Mouse (Mus musculus) hindbrain, embryonic 13.5 days (tissue): ENCODE measurements around the gene Trrap. TPM values are rescaled to one million over a fixed set of nuclear protein-coding genes. Genes with fewer than 3 reads are reported as not detected.
"Not testable (repeated sequence)": the region's sequence is repeated elsewhere in the genome, so short reads cannot be mapped to it uniquely, and the experiment has no call there.

ENCODE experiments used
- ATAC-seq: fragments of 200-750 bp; cut with Nextera tagmentation; 2 replicates; pipeline ENCODE4 v1.8.0; 2017; ENCODE audit warnings: moderate TSS enrichment; ENCODE audit not compliant: low FRiP score
- H3K27ac ChIP-seq: fragments of 300-500 bp; sonication (generic); 2 replicates; pipeline ENCODE4 v1.5.1; 2015; ENCODE audit warnings: inconsistent platforms, mild to moderate bottlenecking, moderate library complexity
- H3K27me3 ChIP-seq: fragments of 300-500 bp; sonication (generic); 2 replicates; pipeline ENCODE4 v1.6.1; 2015; ENCODE audit warnings: mild to moderate bottlenecking, inconsistent platforms
- H3K36me3 ChIP-seq: fragments of 300-500 bp; sonication (generic); 2 replicates; pipeline ENCODE4 v1.6.1; 2015; ENCODE audit warnings: mild to moderate bottlenecking, inconsistent platforms
- H3K4me1 ChIP-seq: fragments of 300-500 bp; sonication (generic); replicated peaks from 2 replicates; pipeline ENCODE4 v1.6.1; 2015; ENCODE audit warnings: inconsistent platforms
- H3K4me2 ChIP-seq: fragments of 300-500 bp; sonication (generic); 2 replicates; pipeline ENCODE4 v1.6.1; 2015; ENCODE audit warnings: inconsistent platforms, mild to moderate bottlenecking, moderate library complexity
- H3K4me3 ChIP-seq: fragments of 300-500 bp; sonication (generic); 2 replicates; pipeline ENCODE4 v1.5.1; 2015; ENCODE audit warnings: mild to moderate bottlenecking, inconsistent platforms
- H3K9ac ChIP-seq: fragments of 300-500 bp; sonication (generic); 2 replicates; pipeline ENCODE4 v1.6.1; 2015; ENCODE audit warnings: mild to moderate bottlenecking, inconsistent platforms
- H3K9me3 ChIP-seq: fragments of 300-500 bp; sonication (generic); 2 replicates; pipeline ENCODE4 v1.6.1; 2016; ENCODE audit warnings: inconsistent platforms
- WGBS: fragments of 180-500 bp; shearing (Covaris S2); methylation state at CpG from one replicate; pipeline ENCODE4 v1.1.7; 2015; 5-methylcytosine and 5-hydroxymethylcytosine counted together
- polyA plus RNA-seq: library from polyadenylated mRNA; unstranded; fragments of >200 nt; fragmentation: Nextera tagmentation; extraction: Ambion mirVana; gene quantifications from 2 replicates; pipeline ENCODE4 v1.2.1, GENCODE M21; 2015

Trrap gene
- polyA plus RNA-seq = 72.1 and 72.8 TPM in 2 replicates

GRCm38 (mm10) chr5:144767106-144767798 lies at the start of gene Trrap:
Trrap (plus strand) TSS chr5:144767732.
- Histone ChIP-seq H3K4me2 (peak within 1 kb of the TSS; percentile 84), H3K9ac (peak within 1 kb of the TSS; percentile 94), H3K36me3 (peaks cover 18% of the 10 kb centered on the region), H3K4me1 (peaks cover 16% of the 10 kb centered on the region), H3K4me3 (peak within 1 kb of the TSS; percentile 83), H3K27ac (peak within 1 kb of the TSS; percentile 97)
- H3K27me3 ChIP-seq, H3K9me3 ChIP-seq, ATAC-seq: not testable (repeated sequence)
- WGBS = 84% methylated on average over 12 of the region's 15 CpGs

GRCm38 (mm10) chr5:144719781-144720180 lies 47.8 kb upstream of the Trrap start:
- Histone ChIP-seq H3K9me3 (no peaks in the 10 kb centered on the region), H3K4me3 (no peak overlapping the region), H3K27me3 (no peaks in the 10 kb centered on the region), H3K27ac (no peak overlapping the region), H3K4me1 (no peaks in the 10 kb centered on the region), H3K36me3 (no peaks in the 10 kb centered on the region), H3K4me2 (no peak overlapping the region), H3K9ac (no peak overlapping the region)
- no peak for ATAC-seq
- 76% methylated on average over 6 of the region's 6 CpGs for WGBS

GRCm38 (mm10) chr5:144720281-144720680 lies 47.3 kb upstream of the Trrap start:
- Histone ChIP-seq H3K27me3 (no peaks in the 10 kb centered on the region), H3K9ac (no peak overlapping the region), H3K4me3 (no peak overlapping the region), H3K4me2 (no peak overlapping the region), H3K36me3 (no peaks in the 10 kb centered on the region), H3K4me1 (no peaks in the 10 kb centered on the region), H3K27ac (no peak overlapping the region), H3K9me3 (no peaks in the 10 kb centered on the region)
- WGBS = 84% methylated on average over 4 of the region's 4 CpGs
- no peak for ATAC-seq

DNA sequence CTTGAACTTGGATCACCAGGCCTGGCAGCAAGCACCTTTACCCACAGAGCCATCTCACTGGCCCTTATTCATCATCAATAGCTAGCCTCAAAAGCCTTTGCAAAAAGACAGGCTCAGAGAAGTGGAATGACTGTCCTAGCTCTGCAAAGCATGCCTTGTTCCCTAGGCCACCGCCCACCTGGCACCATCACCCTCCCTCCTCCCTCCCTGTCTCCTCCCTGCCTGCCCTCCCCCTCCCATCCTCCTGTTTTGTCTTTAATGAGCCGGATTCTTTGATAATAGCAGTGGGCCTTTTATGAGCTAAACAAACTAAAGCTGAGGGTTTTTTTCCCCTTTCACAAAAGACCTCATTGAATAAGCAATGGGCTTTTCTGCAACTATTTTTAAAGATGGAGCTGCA lies 42.6 kb upstream of the Trrap start:
- no peak overlapping the region for H3K27ac ChIP-seq
- H3K27me3 ChIP-seq = peaks cover 25% of the 10 kb centered on the region
- H3K36me3 ChIP-seq = no peaks in the 10 kb centered on the region
- H3K9me3 ChIP-seq = no peaks in the 10 kb centered on the region
- H3K4me2 ChIP-seq = no peak overlapping the region
- H3K9ac ChIP-seq = no peak overlapping the region
- no peak for ATAC-seq
- 17% methylated on average over 2 of the region's 2 CpGs for WGBS
- H3K4me1 ChIP-seq = no peaks in the 10 kb centered on the region
- no peak overlapping the region for H3K4me3 ChIP-seq

GRCm38 (mm10) chr5:144725554-144725953 lies 42.0 kb upstream of the Trrap start:
- Histone ChIP-seq H3K4me3 (no peak overlapping the region), H3K9ac (no peak overlapping the region), H3K4me1 (no peaks in the 10 kb centered on the region), H3K36me3 (no peaks in the 10 kb centered on the region), H3K9me3 (no peaks in the 10 kb centered on the region), H3K27ac (no peak overlapping the region), H3K27me3 (peaks cover 25% of the 10 kb centered on the region), H3K4me2 (no peak overlapping the region)
- no peak for ATAC-seq
- 82% methylated on average over 3 of the region's 3 CpGs for WGBS

DNA sequence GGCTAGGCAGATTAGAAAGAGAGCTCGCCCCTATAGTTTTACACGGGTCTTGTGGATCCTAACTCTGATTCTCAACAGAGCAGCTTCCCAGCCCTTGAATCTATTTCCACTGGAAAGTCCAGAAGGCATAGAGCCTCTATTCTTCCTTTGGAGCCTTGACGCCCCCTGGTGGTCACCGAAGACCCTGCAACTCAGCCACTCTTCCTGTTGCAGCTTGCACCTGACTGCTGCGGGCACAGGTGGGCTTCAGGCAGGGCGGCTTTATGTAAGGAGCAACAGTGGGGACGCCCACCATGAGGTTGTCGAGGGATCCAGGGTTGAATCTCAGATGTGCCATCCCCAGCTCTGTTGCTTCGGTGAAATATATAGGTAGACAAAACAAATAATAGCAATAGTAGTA lies 40.4 kb upstream of the Trrap start:
- Histone ChIP-seq H3K4me3 (no peak overlapping the region), H3K4me2 (no peak overlapping the region), H3K9me3 (no peaks in the 10 kb centered on the region), H3K27ac (no peak overlapping the region), H3K4me1 (no peaks in the 10 kb centered on the region), H3K36me3 (no peaks in the 10 kb centered on the region), H3K27me3 (peaks cover 25% of the 10 kb centered on the region), H3K9ac (no peak overlapping the region)
- WGBS = 9% methylated on average over 9 of the region's 9 CpGs
- ATAC-seq = peak; percentile 46; the same call in 1 of the 2 replicates

DNA sequence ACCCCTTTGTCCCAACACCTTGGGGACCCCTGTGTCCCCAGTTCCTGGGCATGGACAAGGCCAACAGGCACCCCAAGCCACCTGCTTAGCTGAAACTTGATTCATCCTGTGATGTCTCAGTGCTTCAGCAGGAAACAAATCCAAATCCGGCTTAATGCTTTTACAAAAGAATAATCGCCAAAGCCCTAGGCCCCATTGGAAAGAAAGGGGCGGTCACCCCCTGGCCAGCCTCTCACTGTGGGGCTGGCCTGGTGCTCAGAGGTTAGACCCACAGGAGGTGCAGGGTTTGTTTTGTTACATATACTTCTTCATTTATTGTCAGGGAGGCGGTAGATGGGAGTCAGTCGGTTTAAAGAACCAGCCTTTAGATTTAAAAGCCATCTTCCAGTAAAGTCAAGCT lies 39.3 kb upstream of the Trrap start:
- H3K36me3 ChIP-seq = no peaks in the 10 kb centered on the region
- H3K4me2 ChIP-seq = no peak overlapping the region
- no peaks in the 10 kb centered on the region for H3K9me3 ChIP-seq
- H3K27ac ChIP-seq = no peak overlapping the region
- H3K4me3 ChIP-seq = no peak overlapping the region
- no peak overlapping the region for H3K9ac ChIP-seq
- ATAC-seq = no peak
- H3K4me1 ChIP-seq = no peaks in the 10 kb centered on the region
- WGBS = 22% methylated on average over 5 of the region's 5 CpGs
- peaks cover 25% of the 10 kb centered on the region for H3K27me3 ChIP-seq

DNA sequence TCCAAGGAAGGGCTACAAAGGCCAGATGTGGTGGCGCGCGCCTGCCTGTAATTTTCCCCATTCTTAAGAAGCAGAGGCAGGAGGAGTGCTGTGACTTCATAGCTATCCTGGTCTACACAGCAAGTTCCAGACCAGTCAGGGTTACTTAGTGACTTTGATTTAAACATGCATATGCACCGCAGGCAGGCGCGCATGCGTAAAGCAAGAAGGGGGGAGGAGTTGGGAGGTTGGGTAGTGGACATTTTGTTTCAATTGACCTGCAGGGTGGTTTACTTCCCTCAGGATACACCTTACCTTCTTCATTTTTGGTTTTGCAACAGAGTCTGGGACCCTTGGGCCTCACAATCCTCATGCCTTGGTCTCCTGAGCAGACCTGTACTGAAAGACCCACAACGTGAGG lies 38.3 kb upstream of the Trrap start:
- no peaks in the 10 kb centered on the region for H3K4me1 ChIP-seq

DNA sequence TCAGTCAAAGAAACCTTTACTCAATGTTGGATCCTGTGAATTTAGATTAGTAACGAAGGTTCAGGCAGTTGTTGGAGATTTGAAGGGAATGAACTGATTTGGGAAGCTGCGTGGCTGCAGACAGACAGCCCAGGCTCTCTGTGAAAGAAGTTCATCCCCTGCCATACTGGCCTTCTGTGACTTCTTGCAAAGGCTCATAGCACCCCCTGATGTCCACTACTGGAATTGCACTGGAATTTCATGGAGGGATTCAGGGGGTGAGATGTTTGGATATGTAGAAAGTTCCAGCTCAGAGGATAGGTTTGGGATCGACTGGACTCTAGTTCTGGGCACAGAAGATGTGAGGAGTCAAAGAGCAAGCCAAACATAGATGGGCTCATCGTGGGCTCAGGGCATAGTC lies 33.6 kb upstream of the Trrap start:
- no peak overlapping the region for H3K4me2 ChIP-seq
- no peaks in the 10 kb centered on the region for H3K9me3 ChIP-seq
- 0 out of 2 replicates have a peak, but pooled peaks cover 7% of the 10 kb centered on the region for H3K27me3 ChIP-seq
- peaks cover 24% of the 10 kb centered on the region for H3K36me3 ChIP-seq
- H3K27ac ChIP-seq = no peak overlapping the region
- no peak for ATAC-seq
- no peak overlapping the region for H3K4me3 ChIP-seq
- no peak overlapping the region for H3K9ac ChIP-seq
- WGBS = 30% methylated on average over 4 of the region's 4 CpGs
- H3K4me1 ChIP-seq = no peaks in the 10 kb centered on the region

More for the DNA sequence above, 38.3 kb upstream of the Trrap start:
- Histone ChIP-seq H3K4me3 (no peak overlapping the region), H3K27me3 (peaks cover 25% of the 10 kb centered on the region), H3K36me3 (no peaks in the 10 kb centered on the region), H3K9me3 (no peaks in the 10 kb centered on the region), H3K27ac (no peak overlapping the region), H3K9ac (no peak overlapping the region), H3K4me2 (no peak overlapping the region)
- ATAC-seq = no peak
- WGBS = 75% methylated on average over 8 of the region's 8 CpGs

DNA sequence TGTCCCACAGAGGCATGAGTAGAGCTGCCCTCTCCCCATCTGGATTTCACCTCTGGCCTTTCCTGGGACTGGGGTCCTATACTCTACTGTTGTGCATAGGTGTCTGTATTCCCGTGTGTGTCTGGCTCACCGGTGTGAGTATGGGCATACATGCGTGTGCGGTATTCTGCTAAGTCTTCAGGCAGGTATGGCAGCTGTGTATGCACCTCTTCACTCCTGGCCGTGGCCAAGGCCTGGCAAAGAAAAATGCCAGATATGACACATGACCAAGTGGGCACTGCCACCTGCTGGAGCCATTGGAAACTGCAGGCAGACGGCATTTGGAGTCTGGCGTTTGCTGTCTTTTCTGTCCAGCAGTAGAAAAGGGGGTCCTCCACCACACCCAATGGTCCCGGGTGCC lies 32.6 kb upstream of the Trrap start:
- peaks cover 34% of the 10 kb centered on the region for H3K36me3 ChIP-seq
- no peak overlapping the region for H3K9ac ChIP-seq
- H3K4me3 ChIP-seq = no peak overlapping the region
- peak; percentile 50; the same call in 1 of the 2 replicates for ATAC-seq
- no peak overlapping the region for H3K4me2 ChIP-seq
- H3K27ac ChIP-seq = no peak overlapping the region
- 26% methylated on average over 8 of the region's 8 CpGs for WGBS
- H3K27me3 ChIP-seq = no peaks in the 10 kb centered on the region
- no peaks in the 10 kb centered on the region for H3K4me1 ChIP-seq
- H3K9me3 ChIP-seq = no peaks in the 10 kb centered on the region

GRCm38 (mm10) chr5:144737101-144737500 lies 30.4 kb upstream of the Trrap start:
- Histone ChIP-seq H3K4me2 (no peak overlapping the region), H3K27me3 (no peaks in the 10 kb centered on the region), H3K36me3 (peaks cover 54% of the 10 kb centered on the region), H3K9me3 (no peaks in the 10 kb centered on the region), H3K4me1 (no peaks in the 10 kb centered on the region), H3K9ac (no peak overlapping the region), H3K27ac (no peak overlapping the region), H3K4me3 (no peak overlapping the region)
- WGBS = 90% methylated on average over 14 of the region's 14 CpGs
- ATAC-seq = no peak

GRCm38 (mm10) chr5:144752432-144752831 lies 15.1 kb upstream of the Trrap start:
- H3K9me3 ChIP-seq = no peaks in the 10 kb centered on the region
- H3K4me3 ChIP-seq = no peak overlapping the region
- WGBS = 14% methylated on average over 5 of the region's 5 CpGs
- ATAC-seq = no peak
- no peak overlapping the region for H3K4me2 ChIP-seq
- H3K36me3 ChIP-seq = peaks cover 51% of the 10 kb centered on the region
- no peaks in the 10 kb centered on the region for H3K27me3 ChIP-seq
- peaks cover 7% of the 10 kb centered on the region for H3K4me1 ChIP-seq
- no peak overlapping the region for H3K27ac ChIP-seq
- H3K9ac ChIP-seq = no peak overlapping the region

- no peak for ATAC-seq
- Histone ChIP-seq H3K4me1 (peaks cover 13% of the 10 kb centered on the region), H3K4me2 (no peak overlapping the region), H3K27ac (no peak overlapping the region), H3K27me3 (no peaks in the 10 kb centered on the region), H3K9me3 (no peaks in the 10 kb centered on the region), H3K36me3 (peaks cover 49% of the 10 kb centered on the region), H3K9ac (no peak overlapping the region), H3K4me3 (no peak overlapping the region)
- WGBS = 72% methylated on average over 6 of the region's 7 CpGs
Measured at GRCm38 (mm10) chr5:144753041-144753440, 14.5 kb upstream of the Trrap start.
